Mouse (Mus musculus) forebrain, embryonic 15.5 days (tissue): ENCODE measurements around the gene Dnajb13. TPM values are rescaled to one million over a fixed set of nuclear protein-coding genes. Genes with fewer than 3 reads are reported as not detected.

Source experiments
- ATAC-seq: fragments of 200-750 bp; cut with Nextera tagmentation; replicated peaks from 2 replicates; pipeline ENCODE4 v1.8.0; 2017; ENCODE audit warnings: mild to moderate bottlenecking, moderate TSS enrichment, moderate library complexity
- H3K27ac ChIP-seq: fragments of 300-500 bp; sonication (generic); replicated peaks from 2 replicates; pipeline ENCODE4 v1.5.1; 2015; ENCODE audit warnings: mild to moderate bottlenecking, inconsistent platforms
- H3K27me3 ChIP-seq: fragments of 300-500 bp; sonication (generic); 2 replicates; pipeline ENCODE4 v1.6.1; 2015; ENCODE audit warnings: inconsistent platforms
- H3K36me3 ChIP-seq: fragments of 300-500 bp; sonication (generic); 2 replicates; pipeline ENCODE4 v1.6.1; 2015; ENCODE audit warnings: mild to moderate bottlenecking, inconsistent platforms
- H3K4me1 ChIP-seq: fragments of 300-500 bp; sonication (generic); 2 replicates; pipeline ENCODE4 v1.6.1; 2015; ENCODE audit warnings: inconsistent platforms
- H3K4me2 ChIP-seq: fragments of 300-500 bp; sonication (generic); replicated peaks from 2 replicates; pipeline ENCODE4 v1.6.1; 2015; ENCODE audit warnings: mild to moderate bottlenecking, inconsistent platforms
- H3K4me3 ChIP-seq: fragments of 300-500 bp; sonication (generic); 2 replicates; pipeline ENCODE4 v1.5.1; 2015; ENCODE audit warnings: mild to moderate bottlenecking, inconsistent platforms
- H3K9ac ChIP-seq: fragments of 300-500 bp; sonication (generic); replicated peaks from 2 replicates; pipeline ENCODE4 v1.6.1; 2015; ENCODE audit warnings: mild to moderate bottlenecking, inconsistent platforms
- H3K9me3 ChIP-seq: fragments of 300-500 bp; sonication (generic); 2 replicates; pipeline ENCODE4 v1.6.1; 2016; ENCODE audit warnings: inconsistent platforms
- WGBS: fragments of 180-500 bp; shearing (Covaris S2); methylation state at CpG from one replicate; pipeline ENCODE4 v1.1.7; 2015; ENCODE audit warnings: mixed read lengths; 5-methylcytosine and 5-hydroxymethylcytosine counted together
- polyA plus RNA-seq: library from polyadenylated mRNA; unstranded; fragments of >200 nt; fragmentation: Nextera tagmentation; extraction: Ambion mirVana; gene quantifications from 2 replicates; pipeline ENCODE4 v1.2.1, GENCODE M21; 2015

The Dnajb13 gene
- polyA plus RNA-seq, 1 experiment from 2014 or later: 4.9 TPM

- Histone ChIP-seq H3K9me3 (no peaks in the 10 kb centered on the region), H3K4me2 (no peak overlapping the region), H3K27ac (no peak overlapping the region), H3K4me1 (no peaks in the 10 kb centered on the region), H3K27me3 (no peaks in the 10 kb centered on the region), H3K36me3 (no peaks in the 10 kb centered on the region), H3K4me3 (no peak overlapping the region), H3K9ac (no peak overlapping the region)
- ATAC-seq: no peak
- WGBS: 87% methylated on average over 13 of the region's 13 CpGs
These were observed 9.8 kb downstream of the Dnajb13 start for GRCm38 (mm10) chr7:100504740-100505487.

GRCm38 (mm10) chr7:100503076-100503475 is 11.7 kb downstream of the Dnajb13 start:
- no peaks in the 10 kb centered on the region for H3K36me3 ChIP-seq
- H3K9ac ChIP-seq: no peak overlapping the region
- no peaks in the 10 kb centered on the region for H3K27me3 ChIP-seq
- H3K9me3 ChIP-seq: no peaks in the 10 kb centered on the region
- no peaks in the 10 kb centered on the region for H3K4me1 ChIP-seq
- ATAC-seq: no peak
- no peak overlapping the region for H3K4me2 ChIP-seq
- H3K4me3 ChIP-seq: no peak overlapping the region
- WGBS: 92% methylated on average over 5 of the region's 5 CpGs
- H3K27ac ChIP-seq: no peak overlapping the region

GRCm38 (mm10) chr7:100502374-100502922 is 12.3 kb downstream of the Dnajb13 start:
- 82% methylated on average over 7 of the region's 7 CpGs for WGBS
- ATAC-seq: no peak
- no peaks in the 10 kb centered on the region for H3K36me3 ChIP-seq
- H3K27me3 ChIP-seq: no peaks in the 10 kb centered on the region
- H3K4me1 ChIP-seq: no peaks in the 10 kb centered on the region
- no peak overlapping the region for H3K4me3 ChIP-seq
- no peak overlapping the region for H3K27ac ChIP-seq
- no peak overlapping the region for H3K9ac ChIP-seq
- no peak overlapping the region for H3K4me2 ChIP-seq
- no peaks in the 10 kb centered on the region for H3K9me3 ChIP-seq

- H3K4me3 ChIP-seq: no peak overlapping the region
- no peaks in the 10 kb centered on the region for H3K4me1 ChIP-seq
- H3K9me3 ChIP-seq: no peaks in the 10 kb centered on the region
- H3K27me3 ChIP-seq: no peaks in the 10 kb centered on the region
- H3K27ac ChIP-seq: no peak overlapping the region
- no peak for ATAC-seq
- no peak overlapping the region for H3K4me2 ChIP-seq
- H3K36me3 ChIP-seq: no peaks in the 10 kb centered on the region
- no peak overlapping the region for H3K9ac ChIP-seq
- 64% methylated on average over 2 of the region's 2 CpGs for WGBS
These were observed 12.9 kb downstream of the Dnajb13 start for GRCm38 (mm10) chr7:100501844-100502373.

DNA sequence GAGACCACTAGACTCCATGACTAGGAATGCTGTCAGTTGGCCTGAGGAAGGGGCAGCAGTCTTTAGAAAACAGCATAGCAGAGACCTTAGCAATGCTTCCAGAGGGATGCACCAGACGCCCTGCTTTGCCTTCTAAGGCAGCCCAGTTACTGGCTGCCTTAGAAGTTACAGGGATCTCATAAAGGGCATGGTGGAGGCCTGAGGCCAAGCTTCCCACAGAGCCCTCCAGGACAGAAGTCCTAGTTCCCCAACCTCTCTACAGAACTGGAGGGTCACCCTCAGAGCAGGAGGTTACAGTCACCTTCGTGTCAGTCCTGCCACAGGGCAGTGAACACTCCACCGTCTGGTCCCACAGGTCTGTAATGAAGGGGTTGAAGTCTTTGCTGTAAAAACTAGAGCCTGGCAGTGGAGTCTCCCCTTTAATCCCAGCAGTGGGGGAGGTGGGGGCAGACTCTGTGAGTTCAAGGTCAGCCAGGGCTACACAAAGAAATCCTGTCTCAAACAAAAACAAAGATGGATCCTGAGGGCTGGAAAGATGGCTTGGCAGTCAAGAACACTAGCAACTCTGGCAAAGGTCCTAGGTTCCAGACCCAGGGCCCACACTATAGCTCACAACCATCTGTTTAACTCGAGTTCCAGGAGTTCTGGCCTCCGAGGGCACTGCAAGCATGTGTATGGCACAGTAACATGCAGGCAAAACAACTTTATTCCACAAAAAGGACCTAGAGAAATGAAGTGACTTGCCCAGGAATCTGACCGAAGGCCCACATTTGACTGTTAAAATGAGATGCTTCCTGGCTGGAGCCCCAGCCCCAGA is 13.5 kb downstream of the Dnajb13 start:
- Histone ChIP-seq H3K27me3 (no peaks in the 10 kb centered on the region), H3K4me1 (peaks cover 1% of the 10 kb centered on the region; the same call in 1 of the 2 replicates), H3K36me3 (no peaks in the 10 kb centered on the region), H3K27ac (no peak overlapping the region), H3K4me3 (no peak overlapping the region), H3K9me3 (no peaks in the 10 kb centered on the region), H3K9ac (no peak overlapping the region), H3K4me2 (no peak overlapping the region)
- 71% methylated on average over 6 of the region's 6 CpGs for WGBS
- ATAC-seq: no peak

GRCm38 (mm10) chr7:100500276-100500977 is 14.3 kb downstream of the Dnajb13 start:
- peaks cover 9% of the 10 kb centered on the region for H3K4me1 ChIP-seq
- no peaks in the 10 kb centered on the region for H3K9me3 ChIP-seq
- no peak overlapping the region for H3K9ac ChIP-seq
- H3K4me2 ChIP-seq: no peak overlapping the region
- H3K27ac ChIP-seq: no peak overlapping the region
- H3K4me3 ChIP-seq: no peak overlapping the region
- WGBS: 76% methylated on average over 16 of the region's 16 CpGs
- H3K36me3 ChIP-seq: no peaks in the 10 kb centered on the region
- no peaks in the 10 kb centered on the region for H3K27me3 ChIP-seq
- no peak for ATAC-seq

GRCm38 (mm10) chr7:100499465-100499864 is 15.3 kb downstream of the Dnajb13 start:
- no peak overlapping the region for H3K9ac ChIP-seq
- H3K4me1 ChIP-seq: peaks cover 12% of the 10 kb centered on the region

DNA sequence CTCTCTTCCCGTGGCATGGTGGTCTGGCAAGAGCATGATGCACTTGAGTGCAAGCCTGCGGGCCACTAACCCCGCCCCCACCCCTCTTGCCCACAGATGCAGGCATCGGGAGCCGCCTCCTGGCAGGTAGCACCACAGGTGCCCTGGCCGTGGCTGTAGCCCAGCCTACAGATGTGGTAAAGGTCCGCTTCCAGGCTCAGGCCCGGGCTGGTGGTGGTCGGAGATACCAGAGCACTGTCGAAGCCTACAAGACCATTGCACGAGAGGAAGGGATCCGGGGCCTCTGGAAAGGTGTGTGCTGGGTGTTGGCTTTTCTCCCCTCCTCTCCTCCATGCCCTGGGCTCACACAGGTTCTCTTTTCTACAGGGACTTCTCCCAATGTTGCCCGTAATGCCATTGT is 16.8 kb downstream of the Dnajb13 start:
- Histone ChIP-seq H3K4me3 (no peak overlapping the region), H3K27ac (no peak overlapping the region), H3K27me3 (peaks cover 1% of the 10 kb centered on the region; the same call in 1 of the 2 replicates), H3K9ac (no peak overlapping the region), H3K9me3 (no peaks in the 10 kb centered on the region), H3K36me3 (no peaks in the 10 kb centered on the region), H3K4me2 (no peak overlapping the region), H3K4me1 (peaks cover 22% of the 10 kb centered on the region)
- ATAC-seq: no peak
- WGBS: 91% methylated on average over 13 of the region's 13 CpGs

More at GRCm38 (mm10) chr7:100499465-100499864, 15.3 kb downstream of the Dnajb13 start:
- no peaks in the 10 kb centered on the region for H3K9me3 ChIP-seq
- no peak overlapping the region for H3K27ac ChIP-seq
- ATAC-seq: no peak
- H3K4me3 ChIP-seq: no peak overlapping the region
- H3K36me3 ChIP-seq: no peaks in the 10 kb centered on the region
- no peak overlapping the region for H3K4me2 ChIP-seq
- no peaks in the 10 kb centered on the region for H3K27me3 ChIP-seq

DNA sequence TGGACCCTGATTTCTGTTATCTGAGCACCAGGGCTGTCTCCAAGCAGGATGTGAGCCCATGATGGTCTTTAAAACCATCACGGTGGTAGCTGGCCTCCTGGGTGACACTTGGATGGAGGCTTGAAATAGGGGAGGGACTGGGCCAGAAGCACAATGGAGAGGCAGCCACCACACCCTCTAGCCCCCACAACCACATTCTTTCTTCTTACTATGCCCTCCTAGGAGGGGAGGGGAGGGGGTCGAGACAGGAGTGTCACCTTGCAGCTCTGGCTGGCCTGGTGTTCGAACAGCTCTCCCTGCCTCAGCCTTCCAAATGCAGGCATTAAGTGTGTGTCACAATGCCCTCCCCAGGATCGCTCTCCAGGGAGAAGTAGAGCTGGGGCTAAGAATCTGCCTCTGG is 17.4 kb downstream of the Dnajb13 start:
- ATAC-seq: no peak
- 81% methylated on average over 4 of the region's 4 CpGs for WGBS
- H3K4me2 ChIP-seq: no peak overlapping the region
- no peaks in the 10 kb centered on the region for H3K36me3 ChIP-seq
- no peak overlapping the region for H3K27ac ChIP-seq
- no peak overlapping the region for H3K9ac ChIP-seq
- H3K4me3 ChIP-seq: no peak overlapping the region
- H3K27me3 ChIP-seq: peaks cover 5% of the 10 kb centered on the region; the same call in 1 of the 2 replicates
- H3K4me1 ChIP-seq: peaks cover 27% of the 10 kb centered on the region
- no peaks in the 10 kb centered on the region for H3K9me3 ChIP-seq

DNA sequence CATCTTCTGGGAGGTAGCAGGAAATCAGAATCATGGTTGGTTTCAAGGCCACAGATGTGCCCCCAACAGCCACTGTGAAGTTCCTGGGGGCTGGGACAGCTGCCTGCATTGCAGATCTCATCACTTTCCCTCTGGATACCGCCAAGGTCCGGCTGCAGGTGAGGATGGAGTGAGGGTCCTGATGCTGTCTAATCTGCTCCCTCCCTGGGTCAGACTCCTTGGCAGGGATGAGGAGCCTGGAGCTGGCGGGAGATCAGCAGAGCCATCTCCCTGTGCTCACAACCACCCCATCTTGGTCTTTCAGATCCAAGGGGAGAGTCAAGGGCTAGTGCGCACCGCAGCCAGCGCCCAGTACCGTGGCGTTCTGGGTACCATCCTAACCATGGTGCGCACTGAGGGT is 18.0 kb downstream of the Dnajb13 start:
- H3K9me3 ChIP-seq: no peaks in the 10 kb centered on the region
- no peak overlapping the region for H3K9ac ChIP-seq
- no peak for ATAC-seq
- H3K36me3 ChIP-seq: no peaks in the 10 kb centered on the region
- no peak overlapping the region for H3K27ac ChIP-seq
- peaks cover 27% of the 10 kb centered on the region for H3K4me1 ChIP-seq
- no peak overlapping the region for H3K4me3 ChIP-seq
- H3K27me3 ChIP-seq: peaks cover 5% of the 10 kb centered on the region; the same call in 1 of the 2 replicates
- 97% methylated on average over 9 of the region's 9 CpGs for WGBS
- no peak overlapping the region for H3K4me2 ChIP-seq

DNA sequence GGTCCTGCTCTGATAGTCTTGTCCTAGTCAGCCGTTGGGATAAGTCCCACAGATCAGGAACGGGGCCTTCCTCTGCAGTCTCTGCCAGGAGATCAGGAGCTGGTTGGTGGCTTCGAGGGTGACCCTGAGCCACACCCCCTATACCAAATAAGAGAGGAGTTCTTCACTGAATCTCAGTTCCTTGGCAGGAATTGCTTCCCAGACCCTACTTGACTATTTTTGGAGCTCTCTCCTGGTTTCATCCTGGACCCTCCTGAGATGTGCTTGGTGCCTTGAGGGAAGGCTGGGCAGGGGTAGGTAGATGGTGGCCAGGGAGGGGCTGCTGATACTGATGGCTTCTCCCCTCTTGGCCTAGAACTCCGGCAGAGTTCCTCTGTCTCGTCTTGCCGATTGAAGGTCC is 18.4 kb downstream of the Dnajb13 start:
- Histone ChIP-seq H3K27ac (no peak overlapping the region; the same call in 1 of the 2 replicates), H3K4me3 (no peak overlapping the region), H3K4me2 (no peak overlapping the region), H3K9ac (no peak overlapping the region), H3K36me3 (no peaks in the 10 kb centered on the region), H3K4me1 (peaks cover 27% of the 10 kb centered on the region), H3K27me3 (peaks cover 5% of the 10 kb centered on the region; the same call in 1 of the 2 replicates), H3K9me3 (no peaks in the 10 kb centered on the region)
- WGBS: 84% methylated on average over 6 of the region's 6 CpGs
- no peak for ATAC-seq
